Mouse (Mus musculus): Measurements from ENCODE around the gene Svs1. TPM values are rescaled to one million over a fixed set of nuclear protein-coding genes. Genes with fewer than 3 reads are reported as not detected.
A peak's percentile ranks its signal among the peaks of the same experiment; 100 is the strongest.
"Not testable (repeated sequence)": the region's sequence is repeated elsewhere in the genome, so short reads cannot be mapped to it uniquely, and the experiment has no call there.

The Svs1 gene
- total RNA-seq (2021): not detected
- long read RNA-seq, experiment 1: 0 reads
- long read RNA-seq, experiment 2: 0 reads

DNA sequence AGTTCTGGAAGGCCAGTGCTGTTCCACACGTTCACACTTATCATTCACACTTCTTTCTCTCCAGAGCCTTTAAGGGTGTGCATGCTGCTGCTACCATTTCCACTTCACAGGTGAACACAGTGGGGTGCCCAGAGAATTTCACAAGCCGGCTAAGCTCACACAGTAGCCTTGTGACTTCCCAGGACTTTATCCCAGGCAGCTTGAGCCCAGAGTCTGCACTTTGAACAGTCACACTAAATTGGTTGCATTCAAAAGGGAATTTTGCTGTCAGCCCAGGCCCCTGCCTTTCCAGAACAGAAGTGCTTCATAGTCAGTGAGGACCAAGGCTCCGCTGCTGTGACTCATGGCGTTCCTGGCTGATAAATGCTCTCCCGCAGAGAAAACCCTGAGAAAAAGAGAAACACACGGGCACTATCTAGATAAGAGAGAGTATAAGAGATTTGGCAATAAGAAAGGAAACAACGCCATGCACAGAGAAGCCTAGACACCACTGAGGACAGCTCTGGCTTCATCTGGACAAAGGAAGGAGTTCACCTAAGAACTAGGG lies at the start of gene Svs1:
Gene Svs1, plus strand, starts transcription at position 418 of the 547 bp plus-strand sequence.
- DNase-seq: peak; percentile 59 to 63

DNA sequence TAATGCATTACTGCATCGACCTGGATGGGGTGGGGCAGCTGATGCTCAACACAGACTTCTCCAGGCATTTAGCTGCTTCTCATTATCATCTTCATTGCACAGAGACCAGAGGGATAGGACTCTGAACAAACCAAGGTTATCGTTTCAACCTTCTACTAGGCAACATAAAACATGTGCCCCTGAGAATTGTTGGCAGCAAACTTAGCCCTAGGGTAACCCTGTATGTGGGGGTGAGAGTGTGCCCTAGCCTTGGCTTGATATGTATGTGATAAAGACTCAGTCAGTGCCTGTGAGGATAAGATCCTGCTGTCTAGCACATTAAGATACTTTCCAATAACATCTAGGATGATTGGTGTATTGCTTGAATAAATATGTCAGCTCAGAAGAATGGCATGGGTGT lies 37.1 kb upstream of the Svs1 start:
- DNase-seq: peak; percentile 4 to 24

DNA sequence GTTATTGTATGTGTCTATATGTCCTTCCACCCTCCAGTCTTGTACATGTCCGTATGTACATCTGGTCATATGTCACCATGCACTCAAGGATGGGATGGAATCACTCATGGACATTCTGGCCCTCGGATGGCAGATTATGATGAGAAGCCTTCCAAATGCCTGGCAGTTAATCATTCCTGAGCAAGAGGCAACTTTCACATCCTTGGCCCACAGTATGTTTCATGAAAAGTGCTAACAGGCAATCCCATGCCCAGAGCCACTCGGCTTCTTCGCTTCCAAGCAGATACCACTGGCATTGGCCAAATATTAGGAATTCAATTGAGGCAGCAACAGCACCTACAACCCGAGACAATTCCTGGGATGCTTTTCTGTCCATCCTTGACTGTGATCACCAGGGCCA lies 36.0 kb upstream of the Svs1 start:
- DNase-seq: no peak

DNA sequence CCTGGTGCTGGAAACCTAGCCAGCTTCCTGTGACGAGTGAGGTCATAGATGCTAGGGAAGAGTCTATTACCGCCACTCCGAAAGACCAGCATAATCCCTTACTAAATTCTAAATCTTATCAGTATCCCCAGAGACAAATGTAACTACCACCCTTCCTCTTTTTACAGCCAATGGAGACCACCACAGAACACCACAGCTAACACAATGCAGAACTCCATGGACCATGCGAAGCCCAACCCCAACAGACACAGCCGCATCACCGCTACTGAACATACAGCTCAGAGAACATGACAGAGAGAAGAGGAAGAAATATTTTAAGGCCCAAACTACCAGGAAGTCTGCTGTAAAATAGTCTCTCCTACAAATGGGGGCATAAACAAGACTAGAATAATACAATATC lies 35.0 kb upstream of the Svs1 start:
- DNase-seq: no peak

DNA sequence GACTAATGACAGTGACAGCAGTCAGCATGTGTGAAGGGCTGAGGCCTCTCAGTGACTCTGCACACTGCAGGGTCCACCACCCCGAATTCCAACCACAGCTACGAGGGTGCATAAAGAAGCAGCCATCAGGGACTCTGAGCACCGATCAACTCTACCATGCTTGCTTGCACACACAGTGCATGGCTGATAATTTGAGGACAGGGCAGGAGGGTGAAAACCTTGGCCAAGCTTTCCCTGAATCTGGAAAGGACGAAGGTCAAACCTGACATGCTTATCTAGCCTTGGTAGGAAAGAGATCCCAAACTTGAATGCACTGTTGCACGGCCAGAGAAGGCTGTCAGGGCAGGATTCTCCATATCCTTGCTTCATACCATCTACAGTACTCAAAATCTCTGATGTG lies 33.4 kb upstream of the Svs1 start:
- peak; percentile 12 to 19 for DNase-seq

DNA sequence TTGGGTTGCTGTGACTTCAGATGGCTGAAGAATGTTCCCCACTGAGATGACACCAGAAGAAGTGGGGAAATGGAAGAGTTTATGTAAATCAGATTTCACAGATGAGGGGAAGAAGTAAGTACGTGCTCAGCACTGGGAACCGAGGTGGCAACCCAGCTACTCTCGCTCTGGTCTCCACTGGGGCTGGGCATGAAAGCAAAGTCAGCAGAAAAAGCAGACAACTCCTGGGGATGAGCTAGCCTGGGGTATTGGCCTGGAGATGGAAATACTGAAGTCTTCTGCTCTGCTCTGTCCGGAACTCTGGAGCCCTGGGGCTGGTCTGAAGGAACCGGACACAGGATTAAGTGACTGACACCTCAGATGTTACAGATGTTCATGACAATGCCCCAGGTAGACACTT lies 32.5 kb upstream of the Svs1 start:
- DNase-seq: no peak

DNA sequence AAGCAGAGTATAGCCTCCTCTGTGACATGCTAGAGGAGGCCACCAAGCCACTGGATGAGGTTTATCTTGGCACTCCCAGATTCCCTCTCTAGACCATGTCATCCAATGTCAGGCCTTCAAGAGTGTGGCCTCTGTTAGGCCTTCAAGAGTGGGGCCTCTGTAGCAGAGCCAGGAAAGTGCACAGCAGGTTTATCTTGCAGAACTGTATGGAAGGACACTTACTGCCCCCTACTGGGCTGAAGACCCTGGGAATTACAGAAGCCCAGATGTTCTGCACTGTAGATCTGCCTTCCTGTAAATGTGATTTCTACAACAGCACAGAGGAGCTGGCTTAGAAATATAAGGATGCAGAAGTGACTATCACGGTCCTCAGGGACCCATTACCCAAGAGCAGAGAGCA lies 31.7 kb upstream of the Svs1 start:
- DNase-seq: peak; percentile 69 to 70

DNA sequence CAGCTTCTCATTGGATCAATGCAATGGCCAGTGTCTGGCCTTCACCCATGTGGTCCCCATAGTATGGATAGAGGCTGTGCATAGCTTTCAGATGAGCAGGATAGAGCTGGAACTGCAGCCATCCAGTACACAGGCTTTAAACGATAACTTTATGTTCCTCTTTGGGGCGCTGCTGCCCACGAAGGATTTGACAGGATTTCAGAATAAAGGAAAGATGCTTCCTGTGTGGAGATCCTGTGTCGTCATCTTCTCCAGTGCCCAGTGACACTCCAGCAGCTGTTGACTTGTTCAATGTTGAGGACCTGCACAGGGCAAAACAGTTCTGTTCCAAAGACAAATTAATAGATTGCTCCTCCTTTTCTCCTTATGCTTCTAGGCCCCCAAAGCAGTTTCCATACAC lies 29.9 kb upstream of the Svs1 start:
- no peak for DNase-seq

DNA sequence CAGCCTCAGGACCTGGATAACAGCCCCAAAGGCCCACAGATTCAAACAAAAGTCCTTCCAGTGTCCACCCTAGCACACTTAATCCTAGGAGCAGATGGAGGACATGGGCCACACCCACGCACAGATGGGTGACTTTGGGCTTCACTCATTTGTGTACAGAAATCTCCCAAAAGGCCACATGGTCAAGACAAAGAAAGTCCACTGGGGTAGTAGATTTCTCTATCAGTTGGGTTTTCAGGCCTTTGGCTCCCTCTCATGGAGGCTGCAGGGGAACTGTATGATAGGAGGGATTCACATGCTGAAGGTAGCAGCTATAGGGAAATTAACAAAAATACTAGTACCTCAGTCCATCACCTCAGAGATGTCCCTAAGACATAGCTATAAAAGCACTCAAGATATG lies 28.6 kb upstream of the Svs1 start:
- DNase-seq: peak in 1 of 2 experiments; percentile 21

DNA sequence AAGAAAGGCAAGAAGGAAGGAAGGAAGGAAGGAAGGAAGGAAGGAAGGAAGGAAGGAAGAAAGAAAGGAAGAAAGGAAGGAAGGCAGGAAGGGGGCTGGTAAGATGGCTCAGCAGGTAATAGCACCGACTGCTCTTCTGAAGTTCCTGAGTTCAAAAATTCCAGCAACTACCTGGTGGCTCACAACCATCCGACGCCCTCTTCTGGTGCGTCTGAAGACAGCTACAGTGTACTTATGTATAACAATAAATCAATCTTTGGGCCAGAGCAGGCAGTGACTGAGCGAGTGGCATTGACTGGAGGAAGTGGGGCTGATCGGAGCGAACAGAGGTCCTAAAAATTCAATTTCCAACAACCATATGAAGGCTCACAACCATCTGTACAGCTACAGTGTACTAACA lies 27.5 kb upstream of the Svs1 start:
- not testable (repeated sequence) for DNase-seq

DNA sequence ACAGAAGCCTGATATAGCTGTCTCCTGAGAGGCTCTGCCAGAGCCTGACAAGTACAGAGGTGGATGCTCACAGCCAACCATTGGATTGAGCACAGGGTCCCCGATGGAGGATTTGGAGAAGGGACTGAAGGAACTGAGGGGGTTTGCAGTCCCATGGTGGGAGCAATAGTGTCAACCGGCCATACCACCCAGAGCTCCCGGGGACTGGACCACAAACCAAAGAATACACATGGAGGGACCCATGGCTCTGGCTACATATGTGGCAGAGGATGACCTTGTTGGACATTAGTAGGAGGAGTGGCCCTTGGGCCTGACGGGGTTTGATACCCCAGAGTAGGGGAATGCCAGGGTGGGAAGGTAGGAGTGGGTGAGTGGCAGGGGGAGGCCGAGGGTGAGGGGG lies 20.0 kb upstream of the Svs1 start:
- not testable (repeated sequence) for DNase-seq

DNA sequence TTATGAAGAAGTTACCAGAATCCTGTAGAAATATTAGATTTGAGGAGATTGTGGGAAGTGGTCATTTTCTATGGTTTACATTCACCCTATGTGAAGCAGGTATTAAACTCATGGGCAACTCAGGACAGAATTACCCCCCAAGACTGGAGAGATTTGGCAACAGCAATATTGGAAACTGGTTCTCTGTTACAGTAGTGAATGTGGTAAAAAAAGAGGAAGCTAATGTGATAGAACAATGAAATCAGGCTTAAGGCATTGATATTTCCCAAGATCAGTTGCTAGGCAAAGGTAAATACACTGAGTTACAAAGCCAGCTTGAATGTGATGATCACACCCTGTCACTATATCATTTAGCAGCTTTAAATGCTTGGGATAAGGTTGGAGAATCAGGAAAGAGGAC lies 18.8 kb upstream of the Svs1 start:
- no peak for DNase-seq

DNA sequence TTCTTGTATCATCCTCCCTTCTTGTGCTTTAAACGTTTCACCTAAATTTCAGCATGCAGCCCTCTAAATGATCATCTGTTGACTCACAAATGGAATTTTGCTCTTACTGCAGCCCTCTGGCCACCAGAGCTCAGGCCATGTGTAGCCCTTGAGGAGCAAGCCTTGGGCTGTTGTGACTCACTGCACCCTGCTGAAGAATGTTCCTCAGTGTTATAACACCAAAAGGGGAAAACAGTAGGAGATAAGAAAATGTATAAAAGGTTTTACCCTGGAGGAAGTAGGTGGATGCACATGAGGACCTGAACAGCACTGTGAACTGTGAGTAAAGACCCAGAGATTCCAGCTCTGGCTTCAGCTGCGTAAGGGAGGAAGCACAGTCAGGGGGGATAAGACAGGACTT lies 12.0 kb upstream of the Svs1 start, which contains the start of gene Doxl2:
Gene Doxl2, plus strand, starts transcription at position 301 of the 400 bp plus-strand sequence.
- DNase-seq: peak in 1 of 2 experiments; percentile 25

DNA sequence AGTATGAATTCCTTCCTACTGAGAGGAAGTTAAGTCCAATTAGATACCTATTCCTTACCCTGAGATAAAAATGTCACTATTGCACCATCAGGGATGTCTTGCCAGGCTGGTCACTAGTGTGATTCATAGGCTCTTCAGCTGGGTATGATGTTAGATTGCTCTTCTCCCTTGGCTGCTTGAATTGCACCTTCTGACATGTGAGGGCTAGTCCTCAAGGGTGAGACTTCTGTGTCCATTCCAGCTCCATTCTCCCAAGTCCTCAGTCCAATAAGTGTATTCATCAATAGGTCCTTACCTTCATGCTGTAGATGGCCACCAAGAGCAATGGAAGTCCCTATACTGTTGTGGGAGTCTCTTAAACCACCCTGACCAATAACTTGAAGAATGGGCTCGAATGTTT lies 7.0 kb upstream of the Svs1 start:
- no peak for DNase-seq

DNA sequence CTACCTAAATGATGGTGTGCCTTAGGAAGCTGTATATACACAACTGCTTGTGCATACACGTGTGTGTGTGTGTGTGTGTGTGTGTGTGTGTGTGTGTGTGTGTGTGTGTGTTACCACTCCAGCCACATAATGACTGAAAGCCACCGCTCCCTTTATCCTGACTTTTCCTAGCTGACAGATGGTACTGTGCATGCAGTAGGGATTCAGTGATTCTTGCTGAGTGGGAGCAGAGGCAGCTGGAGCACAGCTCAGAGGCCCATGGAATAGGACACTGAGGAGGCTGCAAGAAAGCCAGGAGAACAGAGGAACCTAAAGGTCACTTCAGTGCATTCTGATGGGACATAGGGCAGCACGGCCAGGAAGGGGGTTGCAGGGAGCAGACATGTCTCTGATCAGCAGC lies 4.4 kb upstream of the Svs1 start:
- DNase-seq: no peak

DNA sequence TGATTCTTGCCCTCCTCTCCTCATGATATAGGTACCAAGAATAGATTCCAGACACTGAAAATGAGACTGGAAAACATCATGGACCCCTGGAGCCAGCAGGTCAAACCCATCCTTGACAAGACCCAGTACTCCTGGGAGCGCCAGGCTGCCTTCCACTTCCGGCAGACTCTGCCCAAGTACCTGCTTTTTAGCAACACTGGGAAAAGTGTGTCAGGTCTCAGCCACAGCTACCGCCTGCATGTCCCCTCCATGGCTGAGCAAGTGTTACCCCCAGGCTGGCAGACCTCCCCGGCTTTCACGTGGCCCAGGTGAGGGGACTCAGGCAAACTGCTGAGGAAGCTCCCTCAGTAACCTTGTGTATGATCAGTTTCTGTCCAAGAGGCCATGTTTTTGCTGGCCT lies 3.3 kb downstream of the Svs1 start:
- no peak for DNase-seq

DNA sequence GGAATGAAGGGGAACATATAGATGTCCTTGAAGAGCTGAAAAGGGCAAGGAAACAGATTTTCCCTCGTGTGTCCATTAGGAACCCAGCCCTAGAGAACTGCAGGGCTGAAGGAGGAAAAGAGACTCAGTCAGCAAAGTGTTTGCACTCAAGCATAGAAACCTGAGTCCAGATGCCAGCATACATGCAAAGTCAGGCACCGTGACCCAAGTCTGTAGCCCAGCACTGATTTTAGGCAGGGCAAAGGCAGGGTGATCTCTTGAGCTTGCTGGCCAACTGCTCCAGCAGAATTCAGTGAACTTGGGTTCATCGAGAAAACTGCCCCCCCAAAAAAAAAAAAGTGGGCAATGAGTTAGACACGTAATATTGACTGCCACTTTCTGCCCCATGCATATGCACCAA lies 5.3 kb downstream of the Svs1 start:
- no peak for DNase-seq

DNA sequence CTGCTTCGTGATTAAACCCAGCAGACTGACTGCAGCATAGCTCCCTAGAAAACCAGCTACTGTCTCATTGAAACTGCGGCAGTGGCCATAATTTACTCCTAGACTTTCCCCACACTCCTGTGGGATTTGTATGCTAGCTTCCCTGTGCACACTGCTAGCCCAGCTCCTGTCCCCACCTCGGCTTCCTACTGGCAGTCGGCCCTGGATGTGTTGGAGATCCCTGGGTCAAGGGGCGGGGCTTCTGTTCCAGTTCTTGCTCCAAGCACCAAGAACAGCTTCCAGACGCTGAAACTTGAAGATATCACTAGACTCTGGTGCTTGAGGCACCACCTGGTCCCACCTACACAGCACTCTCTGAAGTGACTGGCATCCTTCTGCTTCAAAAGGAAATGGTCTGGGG lies 11.5 kb downstream of the Svs1 start:
- peak; percentile 17 to 25 for DNase-seq

DNA sequence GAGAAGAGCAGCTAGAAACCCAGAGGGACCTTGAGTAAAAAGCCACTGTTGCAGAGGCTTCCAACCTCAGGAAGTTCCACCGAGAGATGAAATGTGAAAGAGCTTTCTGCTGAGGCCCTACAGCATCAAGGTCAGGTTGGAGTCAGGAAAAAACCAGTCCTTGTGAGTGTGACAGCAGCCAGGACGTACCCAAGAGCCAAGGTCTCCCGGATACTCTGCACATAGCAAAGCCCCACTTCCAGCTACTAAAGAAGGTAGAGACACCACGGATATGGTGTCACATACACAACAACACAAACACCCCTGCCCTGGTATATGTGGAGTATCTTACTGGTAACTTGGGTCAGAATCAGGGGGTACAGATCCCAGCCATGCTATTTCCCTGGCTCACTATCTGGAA lies 12.1 kb downstream of the Svs1 start:
- peak; percentile 51 to 52 for DNase-seq

DNA sequence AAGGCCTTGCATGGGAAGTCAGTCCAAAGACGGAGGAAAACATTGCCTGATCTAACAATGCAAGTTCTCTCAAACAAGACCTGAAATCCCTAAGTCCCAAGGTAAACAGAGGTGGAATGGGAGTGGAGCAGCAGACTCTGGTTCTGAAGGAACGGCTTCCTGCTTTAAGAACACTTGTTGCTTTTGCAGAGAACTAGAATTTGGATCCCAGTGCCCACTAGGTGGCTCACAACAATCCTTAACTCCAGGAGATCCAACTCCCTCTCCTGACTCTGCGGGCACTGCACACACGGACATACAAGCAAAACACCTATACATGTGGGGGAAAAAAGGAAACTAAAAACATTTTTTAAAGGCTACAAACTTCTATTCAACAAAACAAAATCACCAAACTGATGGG lies 16.7 kb downstream of the Svs1 start:
- DNase-seq: peak; percentile 8 to 28

DNA sequence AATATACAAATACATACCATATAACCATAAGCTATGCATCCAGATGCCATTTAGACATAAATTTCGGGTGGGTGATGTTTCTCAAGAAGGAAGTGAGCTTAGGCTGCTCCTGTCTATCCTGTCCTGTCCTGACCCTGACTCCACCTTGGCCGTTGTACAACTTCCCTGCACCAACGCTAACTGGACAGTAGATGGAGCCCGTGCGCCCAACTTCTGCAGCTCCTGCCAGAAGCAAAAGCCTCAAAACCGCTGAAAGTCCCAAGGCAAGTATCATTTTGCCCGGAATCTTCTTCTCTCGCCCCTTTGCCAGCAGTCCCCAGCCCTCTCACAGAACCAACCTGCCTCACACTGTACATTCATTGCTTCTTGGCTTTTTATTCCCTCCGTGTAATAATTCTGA lies 21.3 kb downstream of the Svs1 start:
- DNase-seq: peak; percentile 65 to 73

DNA sequence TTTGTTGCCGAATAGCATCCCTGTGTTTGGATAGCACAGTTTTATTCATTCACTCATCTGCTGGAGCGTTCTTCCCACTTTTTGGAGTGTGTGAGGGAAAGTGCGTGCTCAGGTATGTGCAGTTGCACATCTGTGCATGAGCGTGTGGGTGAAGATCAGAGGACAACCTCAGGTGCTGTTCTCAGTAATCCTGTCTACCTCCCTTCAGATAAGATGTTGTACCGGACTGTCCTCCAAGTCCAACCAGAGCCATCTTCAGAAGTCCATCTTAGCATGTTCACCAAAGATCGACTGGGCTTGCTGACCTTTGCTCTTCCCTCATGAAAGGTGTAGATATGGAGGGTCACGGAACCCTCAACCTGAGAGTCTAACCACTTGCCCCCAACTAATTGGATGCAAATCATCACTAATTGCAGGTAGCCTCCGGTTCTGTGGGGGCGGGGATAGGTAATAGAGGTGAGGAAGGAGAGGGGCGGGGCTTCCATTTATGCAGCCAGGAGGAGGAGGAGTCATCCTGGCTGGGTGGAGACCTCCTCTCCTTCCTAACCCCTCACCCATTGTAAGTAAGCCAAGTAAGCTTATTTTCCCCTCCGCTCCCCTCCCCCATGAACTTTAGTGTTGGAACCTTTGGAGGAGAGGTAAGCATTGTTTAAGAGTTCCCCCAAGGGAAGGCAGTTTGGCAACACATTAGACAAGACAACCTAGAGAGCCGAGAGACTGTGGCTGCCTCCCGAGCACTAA lies 21.9 kb downstream of the Svs1 start:
- no peak for DNase-seq

DNA sequence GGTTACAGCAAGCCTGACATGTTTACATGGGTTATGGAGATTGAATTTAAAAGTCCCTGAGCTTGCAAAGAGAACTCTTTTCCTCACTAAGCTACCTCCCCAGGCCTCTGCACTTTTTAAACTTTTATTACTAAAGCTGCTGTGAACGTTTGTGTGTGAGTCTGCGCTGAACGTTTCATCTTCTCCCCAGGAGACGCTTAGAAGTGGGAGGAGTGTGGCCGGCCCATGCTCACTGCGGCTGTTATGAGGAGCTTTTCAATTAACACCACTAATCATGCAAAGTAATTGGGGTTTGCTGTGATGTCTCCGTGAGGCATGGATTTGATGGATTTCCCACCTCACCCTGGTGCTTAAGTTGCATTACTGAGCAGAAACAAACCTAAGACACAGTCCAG lies 22.5 kb downstream of the Svs1 start:
- DNase-seq: no peak

DNA sequence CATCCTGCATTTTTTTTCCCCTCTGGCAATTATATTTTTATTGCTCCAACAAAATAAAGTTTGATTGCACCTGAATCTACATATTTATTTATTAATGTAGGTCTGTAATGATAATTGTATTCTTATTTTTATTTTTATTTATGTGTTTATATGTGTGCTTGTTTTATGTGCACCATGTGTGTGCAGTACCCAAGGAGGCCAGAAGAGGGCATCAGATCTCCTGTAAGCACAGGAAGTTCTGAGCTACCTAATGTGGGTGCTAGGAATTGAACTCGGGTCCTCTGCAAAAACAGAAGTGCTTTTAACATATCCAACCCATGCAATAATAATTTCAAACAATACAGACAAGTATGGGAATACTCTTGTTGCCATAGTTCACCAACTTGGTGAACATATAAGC lies 23.0 kb downstream of the Svs1 start:
- no peak for DNase-seq
